Mouse (Mus musculus) kidney, adult 8-10 months (tissue): ENCODE measurements around the gene Fam8a1.

Source experiments
- DNase-seq, 2 experiments: peaks; one replicate each; pipeline ENCODE4 v3.0.0; 2022

Gene Fam8a1

DNA sequence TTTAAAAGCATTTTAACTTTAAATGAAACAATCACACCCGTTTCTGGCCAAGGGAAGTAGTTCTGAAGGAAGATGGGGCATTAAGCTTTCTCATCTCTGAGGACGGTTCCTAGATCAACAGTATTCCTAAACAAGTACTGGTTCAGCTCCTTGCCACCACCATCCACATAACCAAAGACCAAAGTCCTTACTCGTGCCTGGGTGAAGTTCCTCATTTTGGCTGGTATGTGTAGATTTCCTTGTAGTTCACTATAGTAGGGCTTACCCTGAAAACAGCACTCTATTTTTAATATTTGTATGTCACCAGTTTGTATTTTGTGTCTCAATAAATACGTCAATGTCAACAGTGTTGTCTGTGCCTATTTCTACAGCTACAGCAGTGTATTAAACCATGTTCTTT is 8.4 kb downstream of the Fam8a1 start:
- peak in 1 of 2 experiments; percentile 19 for DNase-seq

- DNase-seq = no peak
These were observed 13.6 kb downstream of the Fam8a1 start for GRCm38 (mm10) chr13:46682921-46683320.

- DNase-seq = no peak
These were observed 14.0 kb downstream of the Fam8a1 start for GRCm38 (mm10) chr13:46683370-46683769.

- no peak for DNase-seq
These were observed 21.4 kb downstream of the Fam8a1 start for GRCm38 (mm10) chr13:46690559-46691241.

- peak; percentile 52 to 76 for DNase-seq
These were observed 26.1 kb downstream of the Fam8a1 start for GRCm38 (mm10) chr13:46695296-46695908.

- no peak for DNase-seq
These were observed 26.6 kb downstream of the Fam8a1 start for GRCm38 (mm10) chr13:46695932-46696331.

GRCm38 (mm10) chr13:46696788-46697187 is 27.5 kb downstream of the Fam8a1 start:
- no peak for DNase-seq

GRCm38 (mm10) chr13:46699372-46699771 is 30.1 kb downstream of the Fam8a1 start:
- no peak for DNase-seq

DNA sequence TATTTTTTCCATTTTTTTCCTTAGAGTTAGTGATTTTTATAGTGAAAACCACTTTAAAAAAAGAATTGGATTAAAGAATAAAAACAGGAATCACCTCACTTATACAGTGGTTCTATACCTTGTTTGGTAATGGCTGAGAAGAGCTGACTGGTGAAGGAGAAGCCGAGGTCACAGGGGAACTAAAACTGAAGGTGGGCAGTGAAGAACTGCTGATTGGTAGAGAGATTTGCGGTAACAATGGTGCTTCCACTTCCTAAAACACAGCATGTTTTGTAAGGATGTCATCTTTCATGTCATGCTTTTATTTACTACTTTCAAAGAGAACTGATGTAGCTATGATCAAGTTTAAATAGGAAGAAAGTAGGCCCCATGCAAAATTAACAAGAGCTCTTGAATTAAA is 32.2 kb downstream of the Fam8a1 start:
- DNase-seq = no peak

GRCm38 (mm10) chr13:46703138-46703537 is 33.8 kb downstream of the Fam8a1 start:
- DNase-seq = peak in 1 of 2 experiments; percentile 45

DNA sequence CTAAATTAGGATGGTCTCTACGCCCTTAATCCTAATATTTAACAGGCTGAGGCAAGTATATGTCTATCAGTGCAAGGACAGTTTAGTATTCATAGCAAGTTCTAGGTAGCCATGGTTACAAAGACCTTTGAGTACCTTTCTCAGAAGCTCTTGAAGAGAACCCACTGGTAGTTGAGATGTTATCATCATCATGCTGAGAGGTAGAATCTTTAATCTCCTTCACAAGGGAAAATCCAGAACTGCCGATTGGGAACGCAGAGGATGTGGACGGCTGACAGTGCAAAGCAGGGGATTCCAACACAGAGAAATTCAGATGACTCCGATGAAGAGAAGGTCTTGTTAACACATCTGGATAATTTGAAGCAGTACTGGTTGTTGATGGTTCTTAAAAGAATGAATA is 44.2 kb downstream of the Fam8a1 start:
- no peak for DNase-seq

DNA sequence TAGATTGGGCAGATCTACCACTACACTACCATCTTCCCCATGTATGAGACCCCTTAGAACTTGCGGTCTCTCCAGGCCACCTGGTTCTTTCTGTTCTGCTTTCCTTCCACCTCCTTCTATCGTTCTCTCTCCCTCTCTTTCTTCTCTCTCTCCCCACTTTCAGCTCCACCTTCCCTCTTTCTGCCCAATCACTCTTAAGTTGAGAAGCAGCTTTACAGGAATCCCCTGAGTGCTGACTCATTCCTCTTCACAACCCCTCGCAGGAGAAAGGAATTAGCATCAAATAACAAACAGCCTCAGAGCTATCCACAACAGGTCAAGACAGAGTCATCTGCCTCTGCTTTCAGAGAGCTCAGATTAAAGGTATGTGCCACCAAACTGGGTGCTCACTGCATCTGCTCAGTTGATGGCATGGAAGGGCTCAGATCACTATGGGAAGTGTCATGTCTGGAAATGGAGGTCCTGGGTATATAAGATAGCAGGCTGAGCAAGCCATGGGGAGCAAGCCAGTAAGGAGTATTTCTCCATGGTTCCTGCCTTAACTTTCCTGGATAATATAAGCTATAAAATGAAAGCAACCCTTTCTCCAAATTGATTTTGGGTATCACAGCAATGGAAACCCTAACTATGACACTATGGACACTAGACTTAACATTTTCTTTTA is 46.8 kb downstream of the Fam8a1 start:
- no peak for DNase-seq

- DNase-seq = no peak
These were observed 49.6 kb downstream of the Fam8a1 start for GRCm38 (mm10) chr13:46718893-46719400.

DNA sequence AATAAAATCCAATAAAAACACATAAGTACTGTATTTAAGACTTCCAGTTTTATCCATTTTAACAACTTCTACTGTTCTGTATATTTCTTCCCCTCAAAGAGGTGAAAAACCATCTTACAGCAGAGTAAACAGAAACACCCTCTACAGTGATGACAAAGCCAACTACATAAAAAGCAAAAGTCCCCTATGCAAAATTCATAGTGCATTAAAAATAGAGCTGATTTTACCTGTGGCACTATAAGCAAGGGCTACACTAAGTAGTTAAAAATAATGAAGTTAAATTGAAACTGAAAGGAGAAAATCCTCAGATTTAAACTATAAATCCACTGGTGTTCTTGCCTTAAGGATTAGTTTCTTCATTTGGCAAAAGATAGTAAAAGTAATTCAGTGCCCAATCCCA is 51.7 kb downstream of the Fam8a1 start:
- no peak for DNase-seq

DNA sequence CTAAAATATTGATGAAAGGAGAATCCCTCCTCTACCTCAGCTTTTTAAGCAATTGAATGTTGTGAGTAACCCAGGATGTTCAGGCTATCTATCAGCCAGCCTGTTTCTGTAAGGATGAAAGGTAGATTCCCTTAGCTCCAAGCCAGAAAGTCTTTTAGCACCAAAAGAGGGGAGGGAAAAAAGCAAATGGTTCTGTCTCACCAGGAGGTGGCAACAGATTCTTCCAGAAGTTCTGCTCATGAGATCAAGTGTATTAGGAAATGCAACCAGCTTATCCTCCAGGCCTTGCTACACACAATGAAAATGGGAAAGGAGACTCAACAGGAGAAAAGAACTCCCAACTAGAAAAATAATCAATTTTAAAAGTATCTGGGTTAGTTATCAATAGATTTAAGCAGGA is 55.0 kb downstream of the Fam8a1 start:
- DNase-seq = peak in 1 of 2 experiments; percentile 17

DNA sequence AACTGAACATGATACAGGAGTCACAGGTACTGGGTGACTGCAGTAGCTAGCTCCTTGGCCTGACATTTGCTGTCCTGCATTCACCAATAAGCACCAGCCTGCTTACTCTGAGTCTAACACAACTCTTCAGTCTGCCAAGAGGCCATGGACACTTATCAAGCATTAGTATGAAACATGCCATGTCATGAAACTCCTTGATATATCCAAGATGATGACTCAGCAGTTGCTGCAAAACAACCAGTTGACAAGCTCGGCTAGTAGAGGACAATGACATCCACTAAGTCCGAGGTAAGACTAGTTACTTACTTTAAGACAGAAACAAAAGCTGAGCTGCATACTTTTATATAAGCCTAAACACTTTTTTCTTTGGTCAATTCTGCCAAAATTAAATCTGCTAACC is 55.9 kb downstream of the Fam8a1 start:
- no peak for DNase-seq

DNA sequence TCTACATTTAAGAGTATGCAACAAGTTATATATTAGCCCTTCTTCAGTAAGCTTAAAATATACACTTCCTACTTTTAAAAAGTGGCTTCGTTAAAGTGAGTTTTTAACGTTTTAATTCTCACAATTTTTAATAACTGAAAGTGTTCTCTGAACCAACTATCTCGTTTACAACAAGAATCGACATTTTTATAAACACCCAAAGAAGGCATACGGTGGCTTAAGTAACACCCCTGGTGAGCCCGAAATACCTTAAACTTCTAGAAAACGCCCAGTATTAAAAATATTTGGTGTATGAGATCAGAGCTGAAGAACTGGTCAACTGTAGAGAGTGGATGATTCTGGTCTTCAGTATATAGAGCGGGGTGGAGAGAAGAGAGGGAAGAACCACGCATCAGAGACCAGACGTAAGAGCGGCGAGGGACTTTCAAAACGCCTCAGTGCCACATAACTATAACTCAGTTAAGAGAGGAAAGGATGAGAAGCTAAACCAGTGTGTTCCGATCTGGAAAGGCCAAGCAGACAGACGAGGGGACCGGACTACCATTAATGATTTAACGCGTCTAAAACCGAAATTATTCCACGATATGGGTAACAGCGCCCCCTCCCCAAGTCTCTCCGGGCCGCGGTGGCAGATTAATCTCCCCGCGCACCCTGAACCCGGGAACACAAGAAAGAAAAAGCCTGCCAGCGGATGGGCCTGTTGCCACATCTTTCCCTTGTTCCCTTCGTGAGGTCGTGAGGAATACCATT is 57.1 kb downstream of the Fam8a1 start:
- DNase-seq = peak in 1 of 2 experiments; percentile 27

DNA sequence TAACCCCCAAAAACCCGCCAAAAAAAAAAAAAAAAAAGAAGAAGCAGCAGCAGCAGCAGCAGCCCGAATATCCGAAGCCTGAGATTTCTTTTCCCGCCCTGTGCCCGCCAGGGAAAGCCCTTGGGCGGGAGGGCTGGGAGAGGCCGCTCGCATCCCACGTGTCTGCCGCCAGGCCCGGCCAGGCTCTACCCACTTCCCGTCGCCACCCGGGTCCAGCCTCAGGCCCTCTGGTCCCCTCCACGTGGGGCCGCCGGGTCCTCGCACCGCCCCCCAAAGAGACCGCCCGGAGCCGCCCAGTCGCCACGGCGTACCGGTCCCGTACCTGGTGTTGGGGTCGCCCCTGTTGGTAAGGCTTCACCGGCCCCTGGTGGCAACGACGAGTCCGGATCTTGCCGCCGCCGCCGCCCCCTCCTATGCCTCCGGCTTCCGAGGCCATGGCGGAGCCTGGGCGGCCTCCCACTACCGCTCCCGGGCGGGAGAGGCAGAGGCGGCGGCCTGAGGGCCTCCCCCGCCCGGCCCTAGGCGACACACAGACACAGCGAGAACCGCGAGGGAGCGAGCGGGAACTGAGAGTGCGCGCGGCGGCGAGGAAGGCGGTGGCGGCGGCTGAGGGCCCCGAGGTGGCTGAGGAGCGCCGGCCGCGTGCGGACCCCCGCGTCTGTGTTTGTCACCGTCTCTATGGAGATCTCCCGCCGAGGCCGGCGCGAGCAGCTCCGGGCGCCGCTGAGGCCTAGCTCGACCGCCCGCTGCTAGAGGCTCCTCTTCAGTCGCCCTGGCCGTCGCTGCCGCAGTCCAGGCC is 57.9 kb downstream of the Fam8a1 start:
- peak; percentile 45 to 50 for DNase-seq
